Mouse (Mus musculus) adrenal gland, postnatal 14 days (tissue): ENCODE results near the gene Nckap5l. TPM values are rescaled to one million over a fixed set of nuclear protein-coding genes. Genes with fewer than 3 reads are reported as not detected.
"Not testable (repeated sequence)": the region's sequence is repeated elsewhere in the genome, so short reads cannot be mapped to it uniquely, and the experiment has no call there.

Experiments
- DNase-seq: peaks from one replicate; pipeline ENCODE4 v3.0.0; 2021; ENCODE audit warnings: mixed read lengths
- total RNA-seq: library from RNA; stranded (reverse); gene quantifications from 2 replicates; pipeline ENCODE4 v1.2.3, GENCODE M21; 2021

The Nckap5l gene
- total RNA-seq, 1 experiment from 2014 or later = 25.6 TPM

GRCm38 (mm10) chr15:99469736-99470135, 12.2 kb upstream of the Nckap5l start:
- no peak for DNase-seq

GRCm38 (mm10) chr15:99469067-99469466, 11.5 kb upstream of the Nckap5l start:
- DNase-seq = peak; percentile 90

GRCm38 (mm10) chr15:99463194-99463593, 5.6 kb upstream of the Nckap5l start:
- no peak for DNase-seq

GRCm38 (mm10) chr15:99456963-99457605, 464 bp downstream of the Nckap5l start:
- peak; percentile 79 for DNase-seq

GRCm38 (mm10) chr15:99456338-99456962, 1.1 kb downstream of the Nckap5l start:
- no peak for DNase-seq

GRCm38 (mm10) chr15:99455415-99455814, 2.1 kb downstream of the Nckap5l start:
- no peak for DNase-seq

GRCm38 (mm10) chr15:99454585-99455279, 2.8 kb downstream of the Nckap5l start:
- no peak for DNase-seq

GRCm38 (mm10) chr15:99453153-99453900, 4.2 kb downstream of the Nckap5l start:
- peak; percentile 44 for DNase-seq

- DNase-seq = peak; percentile 73
These were observed 7.7 kb downstream of the Nckap5l start for GRCm38 (mm10) chr15:99449751-99450280.

GRCm38 (mm10) chr15:99449131-99449750, 8.3 kb downstream of the Nckap5l start:
- peak; percentile 84 for DNase-seq

GRCm38 (mm10) chr15:99446136-99446535, 11.4 kb downstream of the Nckap5l start:
- DNase-seq = not testable (repeated sequence)

- DNase-seq = no peak
These were observed 12.0 kb downstream of the Nckap5l start for GRCm38 (mm10) chr15:99445567-99445966.

GRCm38 (mm10) chr15:99442358-99442757, 15.2 kb downstream of the Nckap5l start:
- no peak for DNase-seq

GRCm38 (mm10) chr15:99440816-99441457, 16.6 kb downstream of the Nckap5l start:
- DNase-seq = no peak

GRCm38 (mm10) chr15:99440112-99440815, 17.3 kb downstream of the Nckap5l start:
- peak; percentile 59 for DNase-seq

GRCm38 (mm10) chr15:99438966-99439698, 18.4 kb downstream of the Nckap5l start:
- DNase-seq = no peak

- peak; percentile 85 for DNase-seq
These were observed 23.6 kb downstream of the Nckap5l start for GRCm38 (mm10) chr15:99433913-99434312.

- peak; percentile 18 for DNase-seq
These were observed 24.3 kb downstream of the Nckap5l start for GRCm38 (mm10) chr15:99433081-99433718.

GRCm38 (mm10) chr15:99431967-99432366, 25.6 kb downstream of the Nckap5l start:
- peak; percentile 29 for DNase-seq
